Mouse (Mus musculus) liver, embryonic 13.5 days (tissue): ENCODE measurements at regions not wholly inside any gene's neighbourhood (a gene's known extent, or its start where the extent isn't known, plus 50 kb on each side); places are given as distances from the start of the nearest gene placed in this dataset.

Experiments
- ATAC-seq: fragments of 200-750 bp; cut with Nextera tagmentation; 2 replicates; pipeline ENCODE4 v1.8.0; 2017; ENCODE audit warnings: low read depth, mild to moderate bottlenecking, moderate number of reproducible peaks, moderate library complexity
- DNase-seq: peaks from one replicate; pipeline ENCODE4 v3.0.0; 2022
- H3K27ac ChIP-seq: fragments of 300-500 bp; sonication (generic); 2 replicates; pipeline ENCODE4 v1.5.1; 2015; ENCODE audit warnings: moderate library complexity, mild to moderate bottlenecking, inconsistent platforms
- H3K27me3 ChIP-seq: fragments of 300-500 bp; sonication (generic); 2 replicates; pipeline ENCODE4 v1.6.1; 2015; ENCODE audit warnings: mild to moderate bottlenecking, inconsistent platforms
- H3K36me3 ChIP-seq: fragments of 300-500 bp; sonication (generic); 2 replicates; pipeline ENCODE4 v1.6.1; 2015; ENCODE audit warnings: mild to moderate bottlenecking, inconsistent platforms
- H3K4me1 ChIP-seq: fragments of 300-500 bp; sonication (generic); replicated peaks from 2 replicates; pipeline ENCODE4 v1.6.1; 2015; ENCODE audit warnings: inconsistent platforms
- H3K4me2 ChIP-seq: fragments of 300-500 bp; sonication (generic); 2 replicates; pipeline ENCODE4 v1.6.1; 2015; ENCODE audit warnings: inconsistent platforms, mild to moderate bottlenecking, moderate library complexity
- H3K4me3 ChIP-seq: fragments of 300-500 bp; sonication (generic); replicated peaks from 2 replicates; pipeline ENCODE4 v1.5.1; 2015; ENCODE audit warnings: mild to moderate bottlenecking, inconsistent platforms
- H3K9ac ChIP-seq: fragments of 300-500 bp; sonication (generic); 2 replicates; pipeline ENCODE4 v1.6.1; 2015; ENCODE audit warnings: mild to moderate bottlenecking, inconsistent platforms
- H3K9me3 ChIP-seq: fragments of 300-500 bp; sonication (generic); replicated peaks from 2 replicates; pipeline ENCODE4 v1.6.1; 2016; ENCODE audit warnings: inconsistent platforms
- WGBS: fragments of 180-500 bp; shearing (Covaris S2); methylation state at CpG from one replicate; pipeline ENCODE4 v1.1.7; 2015; ENCODE audit not compliant: insufficient replicate concordance; 5-methylcytosine and 5-hydroxymethylcytosine counted together

DNA sequence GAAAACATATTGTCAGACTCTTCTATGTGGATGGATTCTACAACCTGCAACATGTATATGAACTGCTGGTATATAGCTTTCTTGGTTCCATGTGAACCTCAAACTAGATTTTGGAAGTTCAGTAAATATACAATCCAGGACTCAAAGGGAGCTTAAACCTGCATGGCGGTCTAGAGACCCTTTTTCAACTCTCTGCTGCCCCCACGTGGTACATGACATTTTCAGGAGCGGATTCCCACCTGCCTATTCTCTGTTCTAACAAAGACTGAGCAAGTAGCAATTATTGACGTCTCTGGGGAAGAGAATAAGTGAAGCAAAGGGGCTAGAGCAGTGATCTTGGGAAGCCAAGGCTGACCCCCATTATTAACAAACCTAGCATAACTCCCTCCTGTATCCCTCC is 127.1 kb upstream of the Snx19 start:
- Histone ChIP-seq H3K9me3 (0 out of 2 replicates have a peak, but pooled peaks cover 2% of the 10 kb centered on the region), H3K27ac (no peak overlapping the region), H3K4me3 (no peak overlapping the region), H3K9ac (no peak overlapping the region), H3K36me3 (no peaks in the 10 kb centered on the region), H3K27me3 (no peaks in the 10 kb centered on the region), H3K4me2 (no peak overlapping the region), H3K4me1 (no peaks in the 10 kb centered on the region)
- no peak for ATAC-seq
- DNase-seq = no peak
- 18% methylated on average over 4 of the region's 4 CpGs for WGBS

GRCm38 (mm10) chr9:30308281-30308680 is 118.6 kb upstream of the Snx19 start:
- Histone ChIP-seq H3K9me3 (no peaks in the 10 kb centered on the region), H3K27ac (no peak overlapping the region), H3K27me3 (no peaks in the 10 kb centered on the region), H3K9ac (no peak overlapping the region), H3K4me3 (no peak overlapping the region), H3K36me3 (no peaks in the 10 kb centered on the region), H3K4me1 (no peaks in the 10 kb centered on the region), H3K4me2 (no peak overlapping the region)
- ATAC-seq = no peak
- WGBS = 17% methylated on average over 2 of the region's 2 CpGs
- no peak for DNase-seq

GRCm38 (mm10) chr9:30313360-30313759 is 113.5 kb upstream of the Snx19 start:
- no peaks in the 10 kb centered on the region for H3K4me1 ChIP-seq
- 62% methylated on average over 1 of the region's 1 CpGs for WGBS
- no peak overlapping the region for H3K4me2 ChIP-seq
- no peaks in the 10 kb centered on the region for H3K36me3 ChIP-seq
- DNase-seq = no peak
- no peak overlapping the region for H3K9ac ChIP-seq
- H3K4me3 ChIP-seq = no peak overlapping the region
- ATAC-seq = no peak
- H3K27ac ChIP-seq = no peak overlapping the region
- no peaks in the 10 kb centered on the region for H3K27me3 ChIP-seq
- no peaks in the 10 kb centered on the region for H3K9me3 ChIP-seq

DNA sequence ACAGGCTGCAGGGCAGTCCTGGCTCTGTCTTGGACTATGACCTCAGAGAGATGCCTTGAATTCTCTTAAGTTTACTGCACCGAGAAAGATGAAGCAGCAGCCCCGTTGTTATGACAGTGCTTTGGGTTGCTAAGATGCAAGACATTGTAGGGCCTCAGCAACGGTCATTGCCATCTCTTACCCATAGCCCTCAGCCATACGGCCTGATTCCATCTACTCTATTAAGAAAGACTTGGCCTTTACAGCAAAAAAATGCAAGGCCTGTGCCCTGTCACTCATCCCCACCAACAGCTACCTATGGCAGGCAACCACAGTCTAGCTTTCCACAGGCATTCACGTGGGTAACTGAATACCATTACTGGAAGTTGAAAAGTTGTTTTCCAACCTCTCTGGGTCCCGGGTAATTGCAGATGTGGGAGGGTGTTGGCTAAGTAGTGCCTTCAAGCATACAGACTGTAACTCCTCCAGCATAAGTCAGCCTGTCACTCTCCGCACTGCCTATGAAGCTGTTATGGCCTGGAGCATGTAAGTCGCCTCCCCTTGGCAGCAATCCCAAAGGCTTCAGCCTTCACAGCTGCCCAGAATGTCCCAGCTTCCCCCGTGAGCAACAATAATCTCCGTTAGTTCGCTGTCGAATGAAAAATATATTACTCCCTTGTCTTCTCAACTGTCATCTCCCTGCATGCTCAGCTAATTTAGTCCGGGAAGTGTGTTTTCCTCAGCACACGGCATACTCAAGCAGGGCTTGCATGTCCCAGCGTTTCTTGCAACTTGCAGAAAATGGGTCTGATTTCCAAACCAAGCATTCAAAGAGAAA is 112.3 kb upstream of the Snx19 start:
- no peak overlapping the region for H3K4me2 ChIP-seq
- no peaks in the 10 kb centered on the region for H3K9me3 ChIP-seq
- H3K4me1 ChIP-seq = no peaks in the 10 kb centered on the region
- no peak overlapping the region for H3K9ac ChIP-seq
- H3K36me3 ChIP-seq = no peaks in the 10 kb centered on the region
- no peak overlapping the region for H3K27ac ChIP-seq
- no peaks in the 10 kb centered on the region for H3K27me3 ChIP-seq
- 66% methylated on average over 15 of the region's 15 CpGs for WGBS
- H3K4me3 ChIP-seq = no peak overlapping the region
- DNase-seq (no peak), ATAC-seq (no peak)

- WGBS = 44% methylated on average over 6 of the region's 6 CpGs
- H3K27ac ChIP-seq = no peak overlapping the region
- no peak overlapping the region for H3K9ac ChIP-seq
- H3K27me3 ChIP-seq = no peaks in the 10 kb centered on the region
- ATAC-seq = no peak
- no peaks in the 10 kb centered on the region for H3K9me3 ChIP-seq
- no peaks in the 10 kb centered on the region for H3K4me1 ChIP-seq
- no peaks in the 10 kb centered on the region for H3K36me3 ChIP-seq
- H3K4me3 ChIP-seq = no peak overlapping the region
- no peak for DNase-seq
- H3K4me2 ChIP-seq = no peak overlapping the region
Measured at GRCm38 (mm10) chr9:30315172-30315644, 111.7 kb upstream of the Snx19 start.

DNA sequence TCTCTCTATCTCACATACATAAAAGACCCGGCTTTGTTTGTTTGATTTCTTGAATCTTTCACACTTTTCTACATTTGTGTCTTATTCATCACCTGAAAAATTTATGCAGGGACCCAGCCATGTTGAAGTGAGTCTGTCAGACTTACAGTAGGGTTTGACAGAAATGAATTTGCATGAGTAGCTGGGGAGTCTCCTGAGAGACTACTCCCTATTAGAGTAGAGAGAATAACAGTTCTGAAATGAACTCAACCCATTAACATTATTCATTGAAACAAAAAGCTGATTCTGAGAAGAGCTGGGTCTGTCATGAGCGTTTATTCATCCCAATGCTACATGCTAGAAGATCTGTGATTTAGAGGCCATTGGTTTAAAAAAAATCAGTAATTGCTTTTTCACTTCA is 82.0 kb upstream of the Snx19 start:
- 58% methylated on average over 2 of the region's 2 CpGs for WGBS
- H3K27me3 ChIP-seq = no peaks in the 10 kb centered on the region
- H3K4me2 ChIP-seq = no peak overlapping the region
- no peak overlapping the region for H3K4me3 ChIP-seq
- no peaks in the 10 kb centered on the region for H3K9me3 ChIP-seq
- ATAC-seq = no peak
- H3K4me1 ChIP-seq = no peaks in the 10 kb centered on the region
- no peak for DNase-seq
- H3K27ac ChIP-seq = no peak overlapping the region
- H3K9ac ChIP-seq = no peak overlapping the region
- H3K36me3 ChIP-seq = no peaks in the 10 kb centered on the region

DNA sequence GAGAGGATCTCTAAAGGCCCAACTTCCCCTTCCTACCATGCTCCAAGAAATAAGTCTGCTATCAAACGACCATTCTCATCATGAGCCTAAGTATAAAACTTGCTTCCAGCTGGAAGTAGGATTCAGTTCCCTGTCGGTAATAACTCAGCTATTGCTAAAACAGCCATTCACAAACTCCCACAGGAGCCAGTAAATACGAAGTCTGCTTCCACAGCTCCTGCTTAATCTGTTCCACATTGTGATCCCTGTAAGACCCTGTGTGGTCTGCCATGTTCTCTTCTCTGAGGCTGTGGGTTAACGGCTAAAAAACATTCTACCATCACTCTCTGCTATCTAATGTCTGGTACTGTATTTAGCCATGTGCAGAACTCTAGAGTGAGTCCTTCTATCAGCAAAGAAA is 72.9 kb upstream of the Snx19 start:
- Histone ChIP-seq H3K9ac (no peak overlapping the region), H3K9me3 (no peaks in the 10 kb centered on the region), H3K4me2 (no peak overlapping the region), H3K4me1 (no peaks in the 10 kb centered on the region), H3K4me3 (no peak overlapping the region), H3K36me3 (no peaks in the 10 kb centered on the region), H3K27me3 (no peaks in the 10 kb centered on the region), H3K27ac (no peak overlapping the region)
- 50% methylated on average over 4 of the region's 4 CpGs for WGBS
- DNase-seq (no peak), ATAC-seq (no peak)

DNA sequence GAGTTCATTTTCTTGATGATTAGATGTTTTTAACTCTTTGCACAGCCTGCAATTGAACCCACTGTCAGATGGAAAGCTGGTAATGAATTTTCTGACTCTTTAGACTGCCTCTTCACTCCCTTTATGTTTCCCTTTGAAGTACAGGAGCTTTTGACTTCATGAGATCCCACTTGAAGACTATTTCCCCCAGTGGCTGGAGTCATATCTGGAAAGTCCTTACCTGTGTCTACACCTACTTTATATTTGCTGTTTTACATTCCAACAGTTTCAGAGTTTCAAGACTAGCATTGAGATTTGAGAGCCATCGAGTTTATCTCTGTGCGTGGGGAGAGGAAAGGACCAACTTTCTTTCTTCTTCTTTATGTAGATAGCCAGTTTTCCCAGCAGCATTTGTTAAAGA is 71.3 kb upstream of the Snx19 start:
- no peaks in the 10 kb centered on the region for H3K9me3 ChIP-seq
- WGBS = 80% methylated on average over 2 of the region's 2 CpGs
- H3K4me1 ChIP-seq = no peaks in the 10 kb centered on the region
- ATAC-seq = no peak
- H3K27me3 ChIP-seq = no peaks in the 10 kb centered on the region
- no peaks in the 10 kb centered on the region for H3K36me3 ChIP-seq
- no peak for DNase-seq
- no peak overlapping the region for H3K4me3 ChIP-seq
- H3K27ac ChIP-seq = no peak overlapping the region
- H3K9ac ChIP-seq = no peak overlapping the region
- no peak overlapping the region for H3K4me2 ChIP-seq

DNA sequence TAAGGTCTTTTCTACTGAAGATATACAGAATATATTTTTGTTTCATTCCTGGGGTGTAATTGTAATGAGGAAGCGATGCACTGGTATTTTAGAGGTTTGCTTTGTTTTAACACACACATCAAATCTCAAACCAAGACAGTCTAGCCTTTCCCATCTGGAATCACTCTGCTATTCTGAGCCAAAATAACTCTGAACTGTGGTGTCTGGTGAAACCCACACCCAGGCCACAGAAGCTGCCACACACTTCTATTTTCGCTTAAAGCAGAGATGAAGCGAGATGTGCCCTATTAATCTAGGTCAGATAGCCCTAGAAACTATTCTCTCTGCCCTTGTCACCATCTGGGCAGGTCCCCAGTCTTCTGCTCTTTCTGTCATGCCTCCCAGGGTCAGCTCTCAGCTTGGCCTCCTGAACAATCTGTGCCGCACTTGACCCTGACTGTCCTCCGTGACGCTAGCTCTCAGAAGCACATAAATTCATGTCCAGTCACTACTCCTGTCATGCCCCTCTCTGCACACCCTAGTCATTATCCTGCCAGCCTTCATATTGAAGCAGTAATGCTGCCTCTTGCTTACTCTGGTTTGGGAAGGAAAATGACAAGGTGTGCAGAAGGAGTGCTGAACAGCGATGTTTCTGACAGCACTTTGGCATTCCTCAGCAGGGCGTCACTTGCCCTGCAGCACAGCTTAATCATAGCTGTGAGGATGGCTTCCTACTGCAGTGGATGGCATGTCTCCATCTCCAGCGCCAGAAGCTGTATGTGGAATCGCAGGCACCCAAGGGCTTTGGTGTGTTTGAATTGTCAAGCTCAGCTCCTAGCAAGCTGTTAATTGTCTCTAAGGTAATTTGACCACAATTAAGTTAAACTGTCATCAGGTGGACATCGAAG is 57.1 kb upstream of the Snx19 start:
- no peaks in the 10 kb centered on the region for H3K27me3 ChIP-seq
- H3K9ac ChIP-seq = no peak overlapping the region
- no peak overlapping the region for H3K27ac ChIP-seq
- no peaks in the 10 kb centered on the region for H3K36me3 ChIP-seq
- no peaks in the 10 kb centered on the region for H3K4me1 ChIP-seq
- ATAC-seq (no peak), DNase-seq (no peak)
- H3K9me3 ChIP-seq = no peaks in the 10 kb centered on the region
- H3K4me3 ChIP-seq = no peak overlapping the region
- WGBS = 67% methylated on average over 11 of the region's 11 CpGs
- no peak overlapping the region for H3K4me2 ChIP-seq

GRCm38 (mm10) chr9:30370789-30371188 is 56.1 kb upstream of the Snx19 start:
- DNase-seq (no peak), ATAC-seq (no peak)
- Histone ChIP-seq H3K4me2 (no peak overlapping the region), H3K4me3 (no peak overlapping the region), H3K9me3 (no peaks in the 10 kb centered on the region), H3K4me1 (no peaks in the 10 kb centered on the region), H3K36me3 (no peaks in the 10 kb centered on the region), H3K27ac (no peak overlapping the region), H3K27me3 (no peaks in the 10 kb centered on the region), H3K9ac (no peak overlapping the region)
- WGBS = 52% methylated on average over 2 of the region's 2 CpGs

GRCm38 (mm10) chr9:30376908-30377307 is 50.0 kb upstream of the Snx19 start:
- Histone ChIP-seq H3K4me2 (no peak overlapping the region), H3K4me3 (no peak overlapping the region), H3K9me3 (no peaks in the 10 kb centered on the region), H3K9ac (no peak overlapping the region), H3K4me1 (no peaks in the 10 kb centered on the region), H3K27me3 (no peaks in the 10 kb centered on the region), H3K36me3 (no peaks in the 10 kb centered on the region), H3K27ac (no peak overlapping the region)
- WGBS = 44% methylated on average over 3 of the region's 3 CpGs
- DNase-seq (no peak), ATAC-seq (no peak)
